Mouse (Mus musculus): ENCODE measurements around the gene Samd8. TPM values are rescaled to one million over a fixed set of nuclear protein-coding genes. Genes with fewer than 3 reads are reported as not detected.

The Samd8 gene
- polyA plus RNA-seq, 1 experiment from 2014 or later: 9.9 TPM

GRCm38 (mm10) chr14:21817453-21817852 is 67.1 kb downstream of the Samd8 start:
- WGBS: 30% methylated on average over 4 of the region's 4 CpGs
- Histone ChIP-seq H3K9ac (no peak overlapping the region), H3K36me3 (ENCODE audit: insufficient read depth) (no peaks in the 10 kb centered on the region), H3K4me1 (ENCODE audit: insufficient read depth) (peaks cover 4% of the 10 kb centered on the region; the same call in 1 of the 2 replicates), H3K9me3 (ENCODE audit: low read depth, low read length) (no peaks in the 10 kb centered on the region), H3K27ac (ENCODE audit: low read depth) (no peak overlapping the region), H3K27me3 (ENCODE audit: insufficient read depth, low read length) (no peaks in the 10 kb centered on the region), H3K4me3 (ENCODE audit: low read depth, low read length) (no peak overlapping the region), H3K4me2 (no peak overlapping the region)
- ATAC-seq (ENCODE audit: insufficient read depth) (no peak), DNase-seq (peak; percentile 38)
- no peak for TF ChIP-seq CTCF (IDR thresholded peaks at IDR 0.05; ENCODE audit: low read depth)

- H3K4me1 ChIP-seq (ENCODE audit: insufficient read depth): peaks cover 17% of the 10 kb centered on the region
- 0 out of 2 replicates have a peak, but pooled peaks have one; percentile 7 for ATAC-seq (ENCODE audit: insufficient read depth)
Measured at GRCm38 (mm10) chr14:21820880-21821505, 70.7 kb downstream of the Samd8 start.

GRCm38 (mm10) chr14:21822307-21822706 is 72.0 kb downstream of the Samd8 start:
- Histone ChIP-seq H3K4me1 (ENCODE audit: insufficient read depth) (peaks cover 17% of the 10 kb centered on the region), H3K4me3 (ENCODE audit: low read depth, low read length) (no peak overlapping the region), H3K27ac (ENCODE audit: low read depth) (peak overlapping the region; percentile 86; the same call in 1 of the 2 replicates), H3K27me3 (ENCODE audit: insufficient read depth, low read length) (no peaks in the 10 kb centered on the region), H3K36me3 (ENCODE audit: insufficient read depth) (no peaks in the 10 kb centered on the region), H3K4me2 (no peak overlapping the region), H3K9ac (no peak overlapping the region), H3K9me3 (ENCODE audit: low read depth, low read length) (no peaks in the 10 kb centered on the region)
- no peak for TF ChIP-seq CTCF (IDR thresholded peaks at IDR 0.05; ENCODE audit: low read depth)
- no peak; the same call in 1 of the 2 replicates for ATAC-seq (ENCODE audit: insufficient read depth)
- DNase-seq: peak; percentile 17
- WGBS: 58% methylated on average over 7 of the region's 7 CpGs

More at GRCm38 (mm10) chr14:21820880-21821505, 70.7 kb downstream of the Samd8 start:
- H3K9ac ChIP-seq: no peak overlapping the region
- H3K9me3 ChIP-seq (ENCODE audit: low read depth, low read length): no peaks in the 10 kb centered on the region
- H3K27me3 ChIP-seq (ENCODE audit: insufficient read depth, low read length): no peaks in the 10 kb centered on the region
- H3K27ac ChIP-seq (ENCODE audit: low read depth): no peak overlapping the region
- DNase-seq: no peak
- no peak overlapping the region for H3K4me2 ChIP-seq
- H3K36me3 ChIP-seq (ENCODE audit: insufficient read depth): no peaks in the 10 kb centered on the region
- TF ChIP-seq CTCF (IDR thresholded peaks at IDR 0.05; ENCODE audit: low read depth): peak; percentile 29
- H3K4me3 ChIP-seq (ENCODE audit: low read depth, low read length): no peak overlapping the region
- 78% methylated on average over 4 of the region's 4 CpGs for WGBS

GRCm38 (mm10) chr14:21822795-21823374 is 72.6 kb downstream of the Samd8 start:
- 0 out of 2 replicates have a peak, but pooled peaks have one; percentile 0 for TF ChIP-seq CTCF (IDR thresholded peaks at IDR 0.05; ENCODE audit: low read depth)
- Histone ChIP-seq H3K4me2 (peak overlapping the region; percentile 28), H3K4me3 (ENCODE audit: low read depth, low read length) (no peak overlapping the region), H3K9me3 (ENCODE audit: low read depth, low read length) (no peaks in the 10 kb centered on the region), H3K27me3 (ENCODE audit: insufficient read depth, low read length) (no peaks in the 10 kb centered on the region), H3K27ac (ENCODE audit: low read depth) (peak overlapping the region; percentile 86), H3K4me1 (ENCODE audit: insufficient read depth) (peaks cover 17% of the 10 kb centered on the region), H3K9ac (no peak overlapping the region), H3K36me3 (ENCODE audit: insufficient read depth) (no peaks in the 10 kb centered on the region)
- DNase-seq: peak; percentile 90
- ATAC-seq (ENCODE audit: insufficient read depth): peak; percentile 63
- WGBS: 17% methylated on average over 7 of the region's 7 CpGs

- Histone ChIP-seq H3K36me3 (ENCODE audit: insufficient read depth) (no peaks in the 10 kb centered on the region), H3K9me3 (ENCODE audit: low read depth, low read length) (no peaks in the 10 kb centered on the region), H3K9ac (no peak overlapping the region), H3K27me3 (ENCODE audit: insufficient read depth, low read length) (no peaks in the 10 kb centered on the region), H3K27ac (ENCODE audit: low read depth) (peak overlapping the region; percentile 54; the same call in 1 of the 2 replicates), H3K4me3 (ENCODE audit: low read depth, low read length) (no peak overlapping the region), H3K4me2 (no peak overlapping the region), H3K4me1 (ENCODE audit: insufficient read depth) (peaks cover 17% of the 10 kb centered on the region)
- WGBS: 39% methylated on average over 7 of the region's 7 CpGs
- TF ChIP-seq CTCF (IDR thresholded peaks at IDR 0.05; ENCODE audit: low read depth): no peak
- DNase-seq: peak; percentile 65
- no peak for ATAC-seq (ENCODE audit: insufficient read depth)
Measured at GRCm38 (mm10) chr14:21823897-21824296, 73.6 kb downstream of the Samd8 start.

- no peak within 1 kb of the TSS for H3K4me3 ChIP-seq (ENCODE audit: low read depth, low read length)
- H3K9me3 ChIP-seq (ENCODE audit: low read depth, low read length): no peaks in the 10 kb centered on the region
- 0 out of 2 replicates have a peak within 1 kb of the TSS, but pooled peaks have one; percentile 30 for H3K27ac ChIP-seq (ENCODE audit: low read depth)
- TF ChIP-seq CTCF (IDR thresholded peaks at IDR 0.05; ENCODE audit: low read depth): no peak
- peaks cover 17% of the 10 kb centered on the region for H3K4me1 ChIP-seq (ENCODE audit: insufficient read depth)
- ATAC-seq (ENCODE audit: insufficient read depth) (no peak), DNase-seq (no peak)
- WGBS: 82% methylated on average over 2 of the region's 2 CpGs
- no peak within 1 kb of the TSS for H3K4me2 ChIP-seq
- no peak within 1 kb of the TSS for H3K9ac ChIP-seq
- no peaks in the 10 kb centered on the region for H3K36me3 ChIP-seq (ENCODE audit: insufficient read depth)
- H3K27me3 ChIP-seq (ENCODE audit: insufficient read depth, low read length): no peaks in the 10 kb centered on the region
Measured at GRCm38 (mm10) chr14:21824938-21825337, 74.6 kb downstream of the Samd8 start, which contains the start of gene Vdac2. Gene Vdac2, plus strand, starts transcription at chr14:21825238.

GRCm38 (mm10) chr14:21825786-21826491 is 75.6 kb downstream of the Samd8 start:
- TF ChIP-seq CTCF (IDR thresholded peaks at IDR 0.05; ENCODE audit: low read depth): no peak
- no peak overlapping the region for H3K27ac ChIP-seq (ENCODE audit: low read depth)
- WGBS: 75% methylated on average over 9 of the region's 9 CpGs
- peak; percentile 41 for DNase-seq
- H3K4me2 ChIP-seq: no peak overlapping the region
- H3K9ac ChIP-seq: no peak overlapping the region
- H3K9me3 ChIP-seq (ENCODE audit: low read depth, low read length): no peaks in the 10 kb centered on the region
- no peak for ATAC-seq (ENCODE audit: insufficient read depth)
- peaks cover 17% of the 10 kb centered on the region for H3K4me1 ChIP-seq (ENCODE audit: insufficient read depth)
- no peaks in the 10 kb centered on the region for H3K36me3 ChIP-seq (ENCODE audit: insufficient read depth)
- no peak overlapping the region for H3K4me3 ChIP-seq (ENCODE audit: low read depth, low read length)
- no peaks in the 10 kb centered on the region for H3K27me3 ChIP-seq (ENCODE audit: insufficient read depth, low read length)
